Mouse (Mus musculus) adrenal gland, postnatal 0 days (tissue): ENCODE measurements around the gene Aars. TPM values are rescaled to one million over a fixed set of nuclear protein-coding genes. Genes with fewer than 3 reads are reported as not detected.

Source experiments
- microRNA-seq: library from miRNA; unstranded; fragments of <30 nt; microRNA quantifications from one replicate; pipeline ENCODE4, GENCODE M21; 2016; ENCODE audit warnings: borderline replicate concordance; ENCODE audit not compliant: insufficient number of aligned reads
- polyA plus RNA-seq: library from polyadenylated mRNA; unstranded; fragments of >200 nt; fragmentation: Nextera tagmentation; extraction: Ambion mirVana; gene quantifications from 2 replicates; pipeline ENCODE4 v1.2.1, GENCODE M21; 2015

The Aars gene
- 28.0 and 57.3 TPM in 2 replicates for polyA plus RNA-seq

DNA sequence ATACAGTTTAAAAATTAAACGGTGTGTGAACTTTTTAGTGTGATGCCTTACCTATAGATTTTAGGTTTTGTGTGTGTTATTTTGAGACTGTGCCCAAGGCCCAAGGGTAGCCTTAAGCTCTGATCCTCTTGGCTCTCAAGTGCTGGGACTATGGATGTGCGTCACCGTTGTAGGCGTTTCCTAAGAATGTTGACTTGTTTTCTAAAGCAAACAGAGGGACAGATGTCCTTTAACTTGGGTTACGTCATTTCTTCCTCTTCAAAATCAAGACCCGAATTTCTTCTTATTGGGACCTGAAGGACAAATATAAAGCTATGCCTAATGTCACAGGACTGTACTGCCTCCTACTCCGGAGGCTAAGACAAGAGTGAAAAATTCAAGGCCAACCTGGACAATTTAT lies at the start of gene Aars:
TSS of gene Aars (plus strand) at position 229 of the 400 bp plus-strand sequence.

DNA sequence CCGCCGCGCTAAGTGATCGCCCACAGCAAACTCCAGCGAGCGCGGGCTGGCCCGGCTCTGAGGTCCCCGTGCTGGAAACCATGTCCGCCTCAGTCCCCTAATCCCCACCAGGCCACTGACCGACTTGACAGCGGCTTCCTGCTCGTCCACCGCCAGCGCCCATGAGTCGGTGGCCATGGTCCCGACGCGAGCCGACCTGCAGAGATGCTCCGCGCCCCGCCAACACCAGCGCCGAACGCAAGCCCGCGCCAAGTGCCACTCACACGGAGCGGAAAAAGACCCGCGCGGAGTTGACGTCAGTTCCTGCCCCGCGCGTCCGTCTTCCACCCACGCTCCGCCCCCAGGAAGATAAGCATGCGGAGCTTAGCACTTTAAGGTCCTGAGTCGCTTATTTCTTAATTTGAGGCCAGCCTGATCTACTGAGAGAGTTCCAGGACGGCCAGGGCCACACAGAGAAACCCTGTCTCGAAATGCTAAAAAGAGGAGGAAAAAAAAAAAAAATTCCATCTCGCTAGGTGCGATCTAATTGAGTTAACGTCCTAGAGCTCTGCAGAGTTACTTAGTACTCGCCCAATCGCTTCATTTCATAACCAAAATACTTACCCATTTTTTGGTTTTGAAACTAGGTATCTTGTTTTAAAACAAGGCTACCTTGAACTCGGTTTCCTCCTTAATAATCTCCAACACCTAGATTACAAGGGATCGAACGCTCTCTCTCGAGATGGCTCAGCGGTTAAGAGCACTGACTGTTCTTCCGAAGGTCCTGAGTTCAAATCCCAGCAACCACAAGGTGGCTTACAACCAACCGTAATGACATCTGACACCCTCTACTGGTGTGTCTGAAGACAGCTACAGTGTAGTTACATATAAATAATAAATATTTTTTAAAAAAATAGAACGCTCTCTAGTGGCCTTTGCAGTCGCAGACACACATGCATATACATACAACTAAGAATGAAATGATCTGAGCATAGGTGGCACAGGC lies 35.1 kb upstream of the Aars start, which contains the start of gene Ddx19a:
TSS of gene Ddx19a (minus strand) at position 254 of the 985 bp plus-strand sequence.

DNA sequence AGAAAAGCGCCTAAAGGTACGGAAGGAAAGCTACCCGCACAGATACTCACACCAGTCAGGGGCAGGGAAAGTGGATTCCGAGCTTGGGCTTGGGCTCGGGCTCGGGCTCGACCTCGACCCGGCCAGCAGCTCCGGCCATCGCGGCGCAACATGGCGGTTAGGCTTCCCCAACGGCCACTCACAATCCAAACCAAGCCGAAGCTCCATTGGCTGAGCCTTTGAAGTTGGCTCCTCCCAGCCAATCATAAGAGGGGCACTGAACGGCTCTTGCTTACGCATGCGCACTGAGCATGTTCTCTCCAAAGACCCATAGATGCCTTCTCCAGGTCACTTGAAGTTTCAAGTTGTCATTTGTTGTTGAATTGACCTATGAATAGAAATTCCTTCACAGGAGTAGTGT lies 1.4 kb upstream of the Aars start, which contains the start of gene Ddx19b:
TSS of gene Ddx19b (minus strand) at position 180 of the 400 bp plus-strand sequence.

DNA sequence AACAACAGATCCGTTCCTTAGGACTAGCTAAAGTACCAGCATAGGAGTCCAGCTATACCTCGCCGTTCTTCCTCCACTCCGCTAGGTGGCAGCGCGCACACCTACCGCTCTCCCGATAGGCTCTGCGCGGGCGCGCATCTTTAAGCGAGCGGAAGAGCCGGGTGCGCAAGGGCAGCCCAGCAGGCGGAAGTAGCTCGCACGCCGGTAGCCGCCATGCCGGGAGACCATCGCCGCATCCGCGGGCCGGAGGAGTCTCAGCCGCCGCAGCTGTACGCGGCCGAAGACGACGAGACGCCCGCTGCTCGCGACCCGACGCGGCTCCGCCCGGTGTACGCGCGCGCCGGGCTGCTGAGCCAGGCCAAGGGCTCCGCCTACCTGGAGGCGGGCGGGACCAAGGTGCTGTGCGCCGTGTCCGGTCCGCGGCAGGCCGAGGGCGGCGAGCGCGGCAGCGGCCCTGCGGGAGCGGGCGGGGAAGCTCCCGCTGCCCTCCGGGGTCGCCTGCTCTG lies 23.3 kb downstream of the Aars start, which contains the start of gene Exosc6:
TSS of gene Exosc6 (plus strand) at position 182 of the 506 bp plus-strand sequence.

DNA sequence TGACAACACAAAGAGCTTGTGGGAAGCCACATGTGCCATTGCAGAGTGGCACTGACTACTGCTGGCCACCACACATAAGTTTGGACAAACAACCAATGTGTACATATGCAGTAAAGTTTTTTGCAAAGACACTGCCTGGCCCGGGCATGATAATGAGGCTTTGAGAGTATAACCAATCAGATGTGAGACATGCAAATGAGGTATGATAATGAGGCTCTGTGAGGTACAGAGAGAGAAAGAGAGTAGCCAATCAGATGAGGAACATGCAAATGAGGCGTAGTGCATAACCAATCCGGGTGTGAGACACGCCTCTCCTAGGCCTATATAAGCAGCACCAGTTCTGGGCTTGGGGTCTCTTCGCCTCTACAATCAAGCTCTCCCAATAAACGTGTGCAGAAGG lies 59.4 kb downstream of the Aars start, which contains the start of gene Clec18a:
TSS of gene Clec18a (minus strand) at position 101 of the 400 bp plus-strand sequence.

DNA sequence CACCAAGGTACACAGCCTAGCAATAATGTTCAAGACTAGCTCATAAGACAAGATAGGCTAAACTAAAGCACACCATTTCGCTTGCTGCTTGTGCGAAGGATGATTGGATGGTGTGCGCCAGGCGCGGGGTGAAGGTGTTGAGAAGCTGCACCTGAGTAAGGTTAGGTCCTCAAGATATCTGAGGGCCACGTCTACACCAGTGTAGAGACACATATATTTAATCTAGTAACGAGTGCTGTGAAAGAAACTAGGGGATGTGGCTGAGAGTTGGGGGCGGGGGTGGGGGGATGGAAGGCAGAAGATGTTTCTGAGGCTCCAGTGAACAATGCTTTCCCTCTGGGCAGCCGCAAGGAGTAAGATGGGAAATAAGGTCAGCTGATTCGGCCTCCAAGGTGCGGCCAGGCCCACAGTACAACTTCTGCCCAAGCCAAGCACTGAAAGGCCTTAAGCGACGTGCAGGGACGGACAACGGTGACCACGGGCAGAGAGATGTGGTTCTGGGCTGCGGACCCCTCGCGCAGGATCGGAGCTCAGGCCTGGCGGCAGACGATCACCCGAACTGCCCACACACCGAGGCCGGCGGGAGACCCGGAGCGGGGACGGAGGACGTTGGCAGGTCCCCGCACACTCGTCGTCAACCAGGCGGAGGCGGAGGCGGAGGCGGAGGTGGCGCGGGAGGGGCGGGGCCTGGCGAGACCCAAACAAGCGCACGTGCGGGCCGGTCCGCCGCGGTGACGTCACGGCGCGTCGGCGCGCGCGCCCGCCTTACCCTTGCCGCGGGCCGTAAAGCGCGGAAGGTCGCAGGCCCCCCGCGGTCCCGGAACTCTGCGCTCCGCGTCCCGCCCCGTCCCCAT lies 61.1 kb downstream of the Aars start, which contains the start of gene Pdpr:
TSS of gene Pdpr (plus strand) at position 766 of the 854 bp plus-strand sequence.

Small RNAs within 50 kb of the gene (microRNA-seq; reads per million reads assigned to microRNA genes)
- gene Gm24103 = not detected
- not detected for gene Mir3473d

Other genes starting within 250 kb of the Aars start
- 5.5 and 8.3 TPM in 2 replicates for gene Il34, start 227.2 kb upstream of the Aars start, polyA plus RNA-seq
- gene Cog4, start 186.5 kb upstream of the Aars start, polyA plus RNA-seq = 45.2 and 62.4 TPM in 2 replicates
- 30.9 and 48.4 TPM in 2 replicates for gene Sf3b3, start 186.4 kb upstream of the Aars start, polyA plus RNA-seq
- gene Fuk, start 130.7 kb upstream of the Aars start, polyA plus RNA-seq = 3.1 and 4.3 TPM in 2 replicates
- 15.9 and 17.3 TPM in 2 replicates for gene St3gal2, start 113.2 kb upstream of the Aars start, polyA plus RNA-seq
- gene Ddx19a, start 35.3 kb upstream of the Aars start, polyA plus RNA-seq = 10.0 and 10.7 TPM in 2 replicates
- 2.0 and 2.9 TPM in 2 replicates for gene Ddx19b, start 1.4 kb upstream of the Aars start, polyA plus RNA-seq
- 15.1 and 20.4 TPM in 2 replicates for gene Exosc6, start 23.2 kb downstream of the Aars start, polyA plus RNA-seq
- 0.20 and 2.9 TPM in 2 replicates for gene Clec18a, start 59.3 kb downstream of the Aars start, polyA plus RNA-seq
- gene Pdpr, start 61.5 kb downstream of the Aars start, polyA plus RNA-seq = 6.0 and 8.8 TPM in 2 replicates
- gene Glg1, start 226.1 kb downstream of the Aars start, polyA plus RNA-seq = 43.6 and 59.6 TPM in 2 replicates